Mouse (Mus musculus): ENCODE data around the gene Stard3. TPM values are rescaled to one million over a fixed set of nuclear protein-coding genes. Genes with fewer than 3 reads are reported as not detected.

The Stard3 gene
- total RNA-seq, 1 experiment from 2014 or later, result 36.2 TPM

DNA sequence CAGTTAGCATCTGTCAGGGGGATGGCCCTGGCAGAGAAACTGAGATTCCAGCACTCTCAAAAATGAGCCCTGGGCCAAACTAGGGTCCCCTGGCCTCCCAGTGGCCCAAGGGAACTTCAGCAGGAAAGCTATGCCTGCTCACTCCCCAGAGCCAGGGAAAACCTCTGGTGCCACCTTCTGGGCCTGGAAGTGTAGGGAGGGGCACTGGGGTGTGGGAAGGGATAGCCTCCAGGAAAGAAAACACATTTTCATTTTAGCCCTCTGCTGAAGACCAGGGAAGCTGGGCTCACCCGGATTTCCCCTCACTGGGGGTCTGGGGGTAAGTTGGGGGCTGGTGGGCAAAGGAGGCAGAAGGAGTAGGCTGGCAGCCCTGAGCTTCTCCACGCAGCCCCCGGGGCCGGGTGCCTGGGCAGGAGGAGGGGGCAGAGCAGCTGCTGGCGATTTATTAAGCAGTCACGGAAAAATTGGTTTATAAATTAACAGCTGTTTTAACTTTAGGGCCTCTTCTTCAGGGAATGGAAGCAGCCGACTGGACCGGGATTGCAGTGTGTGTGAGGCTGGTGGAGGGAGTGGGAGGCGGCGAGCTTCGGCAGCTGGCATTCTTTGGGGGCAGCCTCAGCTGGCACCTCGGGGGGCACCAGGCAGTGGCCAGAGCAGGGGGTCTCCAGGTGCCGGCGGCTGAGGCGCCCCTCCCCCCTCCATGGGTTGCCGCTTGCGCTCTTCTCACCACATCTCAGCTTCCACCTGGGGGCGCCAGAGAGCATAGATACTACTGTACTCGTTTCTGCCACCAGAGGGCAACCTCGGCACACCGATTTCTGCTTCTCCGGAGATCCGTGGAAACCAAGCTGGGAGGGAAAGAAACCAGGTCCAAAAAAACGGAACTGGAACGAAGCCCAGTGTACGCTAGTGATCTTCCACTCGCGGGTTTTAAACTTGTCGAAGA is 15.9 kb upstream of the Stard3 start:
- peak; percentile 87 for ATAC-seq (ENCODE audit: extremely low read depth, insufficient number of reproducible peaks, low FRiP score, poor library complexity, severe bottlenecking)

DNA sequence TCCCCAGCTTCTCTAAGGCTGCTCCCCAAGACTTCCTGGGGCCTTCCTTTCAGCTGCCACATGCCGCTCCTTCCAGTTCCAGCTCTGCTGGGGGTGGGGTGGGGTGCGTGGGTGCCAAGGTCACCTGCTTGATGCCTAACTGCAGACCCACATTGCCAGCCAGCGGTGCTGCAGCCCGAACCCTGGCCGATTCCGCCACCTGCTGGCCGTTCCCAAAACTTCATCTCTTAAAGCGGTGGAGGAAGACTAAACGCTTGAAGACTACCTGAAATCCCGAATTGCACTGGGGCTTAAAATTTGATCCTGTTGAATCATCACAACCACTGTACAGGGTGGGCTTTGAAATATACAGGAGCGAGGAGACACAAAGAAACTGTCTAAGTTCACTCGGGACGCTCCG is 12.9 kb upstream of the Stard3 start:
- no peak for ATAC-seq (ENCODE audit: extremely low read depth, insufficient number of reproducible peaks, low FRiP score, poor library complexity, severe bottlenecking)

DNA sequence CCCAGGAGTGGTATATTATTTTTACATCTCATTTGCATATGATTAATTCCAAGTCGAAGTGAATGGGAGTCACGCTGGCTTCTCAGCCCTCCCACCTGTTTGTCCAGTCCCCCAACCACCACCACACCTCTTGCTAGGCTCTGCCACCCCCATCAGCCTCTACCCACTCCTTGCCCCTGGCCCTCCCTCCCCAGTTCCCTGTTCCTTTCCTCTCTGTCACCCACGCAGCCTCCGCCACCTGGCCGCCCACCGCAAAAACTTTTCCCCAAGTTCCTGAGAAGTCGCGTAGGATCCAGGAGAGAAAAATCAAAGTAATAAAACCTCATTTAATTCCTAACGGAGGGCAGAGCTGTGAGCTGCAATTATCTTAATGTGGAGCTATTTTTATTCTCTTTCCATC is 12.0 kb upstream of the Stard3 start:
- ATAC-seq (ENCODE audit: extremely low read depth, insufficient number of reproducible peaks, low FRiP score, poor library complexity, severe bottlenecking), result no peak

DNA sequence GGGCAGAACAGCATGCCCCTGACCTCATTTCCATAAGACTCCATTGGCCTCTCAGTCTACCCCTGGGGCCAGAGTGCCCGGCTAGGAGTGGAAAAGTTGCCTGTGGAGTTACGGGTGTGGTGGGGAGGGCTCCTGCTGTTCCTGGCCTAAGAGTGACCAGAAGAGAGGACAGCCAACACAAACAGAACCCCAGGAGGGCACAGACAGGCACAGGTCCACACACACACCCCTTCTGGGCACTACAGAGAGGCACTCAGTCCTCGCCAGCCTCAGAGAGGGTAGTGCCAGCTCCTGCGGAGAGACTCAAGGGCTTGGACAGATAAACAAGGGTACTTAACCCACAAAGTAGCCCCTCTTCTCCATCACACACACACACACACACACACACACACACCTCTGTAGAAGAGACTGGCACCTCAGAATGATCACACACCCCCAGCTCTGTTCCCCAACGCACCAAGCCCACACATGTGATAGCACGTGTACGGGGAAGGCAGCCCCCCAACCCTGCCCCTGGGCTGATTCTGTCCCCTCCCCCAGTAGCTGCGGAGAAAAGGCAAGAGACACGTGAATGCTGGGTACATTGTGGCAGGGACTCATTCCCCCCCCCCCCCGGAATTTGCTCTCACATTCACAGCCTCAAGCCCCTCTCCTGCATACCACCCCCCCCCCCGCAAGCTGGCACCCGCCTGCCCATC is 10.6 kb upstream of the Stard3 start:
- ATAC-seq (ENCODE audit: extremely low read depth, insufficient number of reproducible peaks, low FRiP score, poor library complexity, severe bottlenecking), result no peak

DNA sequence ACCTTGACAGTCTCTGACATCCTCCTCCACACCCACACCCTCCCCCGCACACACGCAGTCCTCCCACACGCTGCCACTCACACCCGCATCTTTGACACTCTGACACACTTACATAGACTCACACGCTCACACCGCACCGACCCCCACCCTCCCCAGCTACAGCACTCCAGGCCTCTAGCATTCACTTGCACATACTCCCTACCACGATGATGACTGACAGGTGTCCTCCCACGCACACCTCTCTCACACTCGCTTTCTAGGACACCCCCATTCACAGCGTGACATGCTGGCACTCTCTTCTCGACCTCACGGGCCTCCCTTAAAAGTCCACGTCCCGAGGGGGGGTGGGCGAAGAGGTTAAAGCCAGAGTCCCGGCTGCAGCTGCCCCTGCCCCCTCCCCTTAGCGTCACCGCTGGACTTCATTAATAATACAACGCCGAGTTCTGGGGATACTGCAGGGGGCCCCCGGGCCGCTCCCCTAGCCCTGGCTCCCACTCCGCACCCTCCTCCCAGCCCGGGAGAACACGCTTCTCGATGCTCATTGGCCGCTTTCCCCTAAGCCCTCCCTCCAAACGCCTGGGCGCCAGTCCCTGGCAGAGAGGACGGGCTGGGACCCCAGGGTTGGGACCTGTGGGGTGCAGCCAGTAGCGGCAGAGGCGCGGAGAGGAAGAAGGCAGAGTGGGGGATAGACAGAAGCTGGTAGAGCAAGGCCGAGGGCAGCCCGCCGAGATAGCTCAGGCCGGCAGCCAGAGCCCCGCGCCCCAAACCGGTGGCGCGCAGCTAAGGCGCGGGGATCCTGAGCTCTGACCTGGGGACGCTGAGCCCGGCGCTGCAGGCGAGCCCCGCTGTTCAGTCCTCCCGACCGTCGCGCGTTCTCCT is 9.8 kb upstream of the Stard3 start, which contains the start of gene Ppp1r1b:
TSS of gene Ppp1r1b (plus strand) at position 322 of the 879 bp plus-strand sequence.
- no peak for ATAC-seq (ENCODE audit: extremely low read depth, insufficient number of reproducible peaks, low FRiP score, poor library complexity, severe bottlenecking)

DNA sequence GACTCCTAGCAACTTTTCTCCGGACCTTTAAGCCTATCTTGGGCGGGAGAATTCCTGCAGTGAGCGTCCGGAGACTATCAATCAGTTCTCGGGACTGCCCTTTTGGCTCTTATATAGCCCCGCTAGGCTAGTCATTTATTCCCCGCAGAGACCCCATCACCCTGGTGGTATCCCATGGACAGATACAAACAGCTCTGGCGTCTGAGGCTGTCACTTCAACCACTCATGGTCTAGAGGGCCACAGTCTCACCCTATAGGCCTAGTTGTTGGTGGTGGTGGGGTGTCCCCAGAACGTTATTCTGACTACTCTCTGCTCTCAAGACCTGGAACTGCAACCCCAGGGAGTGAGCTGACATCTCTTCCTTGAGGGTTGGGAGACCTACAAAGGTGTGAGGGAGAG is 8.9 kb upstream of the Stard3 start:
- no peak for ATAC-seq (ENCODE audit: extremely low read depth, insufficient number of reproducible peaks, low FRiP score, poor library complexity, severe bottlenecking)

DNA sequence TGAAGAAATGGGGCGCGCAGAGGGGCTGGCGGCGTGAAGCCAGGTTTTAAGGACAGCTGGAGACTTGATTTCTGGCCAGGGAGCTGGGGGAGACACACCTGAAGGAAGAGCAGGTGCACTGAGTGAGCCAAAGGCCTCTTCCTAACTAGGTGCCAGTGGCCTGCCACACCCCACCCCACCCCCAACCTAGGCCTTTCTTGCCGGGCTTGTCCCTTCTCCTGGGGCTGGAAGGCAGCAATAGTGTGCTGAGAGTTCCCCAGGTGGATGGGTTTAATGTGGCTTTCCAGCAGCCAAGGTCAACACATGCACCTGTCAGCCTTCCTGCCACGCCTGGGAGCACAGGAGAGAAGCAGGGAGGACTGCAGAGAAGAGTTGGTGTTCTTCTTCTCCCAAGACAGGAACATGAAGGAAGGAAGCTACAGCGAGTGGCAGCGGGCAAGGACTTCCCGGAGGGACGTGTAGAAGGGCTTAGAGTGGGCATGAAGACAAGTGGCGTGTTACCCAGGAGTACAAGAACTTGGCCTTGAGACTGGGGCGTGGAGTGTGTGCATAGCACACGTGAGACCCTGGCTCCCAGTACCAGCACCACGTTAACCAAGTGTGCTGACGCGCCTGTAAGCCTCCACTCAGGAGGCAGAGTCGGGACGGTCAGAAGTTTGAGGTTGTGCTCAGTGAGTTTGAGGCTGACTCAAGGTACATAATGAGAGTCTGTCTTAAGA is 5.7 kb upstream of the Stard3 start:
- ATAC-seq (ENCODE audit: extremely low read depth, insufficient number of reproducible peaks, low FRiP score, poor library complexity, severe bottlenecking), result no peak

DNA sequence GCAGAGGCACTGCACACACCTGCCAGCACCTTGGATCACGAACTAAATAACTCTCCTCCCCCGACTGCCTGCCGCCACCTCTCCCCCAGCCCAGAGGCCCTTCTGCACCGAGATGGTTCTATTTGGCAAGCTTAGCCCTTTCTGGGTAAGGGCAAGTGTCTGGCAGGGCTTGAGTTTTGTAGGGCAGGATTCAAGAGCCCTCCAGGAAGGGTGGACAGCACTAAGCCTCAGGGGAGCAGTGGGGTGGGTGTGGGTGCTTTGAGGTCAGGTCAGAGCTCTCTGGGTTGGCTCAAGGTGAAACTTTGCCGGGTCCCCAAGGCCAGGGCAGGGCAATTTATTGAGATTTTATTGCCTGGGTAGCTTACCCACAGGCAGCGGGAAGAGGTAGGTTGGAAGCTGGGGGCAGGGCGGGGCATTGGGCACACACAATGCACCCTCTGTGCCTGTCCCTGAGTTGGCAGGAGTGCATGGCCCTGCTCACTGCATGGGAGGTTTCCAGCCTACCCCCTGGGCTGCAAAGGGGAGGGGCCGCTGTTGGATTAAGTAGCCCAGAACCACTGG is 4.4 kb upstream of the Stard3 start:
- ATAC-seq (ENCODE audit: extremely low read depth, insufficient number of reproducible peaks, low FRiP score, poor library complexity, severe bottlenecking), result no peak

DNA sequence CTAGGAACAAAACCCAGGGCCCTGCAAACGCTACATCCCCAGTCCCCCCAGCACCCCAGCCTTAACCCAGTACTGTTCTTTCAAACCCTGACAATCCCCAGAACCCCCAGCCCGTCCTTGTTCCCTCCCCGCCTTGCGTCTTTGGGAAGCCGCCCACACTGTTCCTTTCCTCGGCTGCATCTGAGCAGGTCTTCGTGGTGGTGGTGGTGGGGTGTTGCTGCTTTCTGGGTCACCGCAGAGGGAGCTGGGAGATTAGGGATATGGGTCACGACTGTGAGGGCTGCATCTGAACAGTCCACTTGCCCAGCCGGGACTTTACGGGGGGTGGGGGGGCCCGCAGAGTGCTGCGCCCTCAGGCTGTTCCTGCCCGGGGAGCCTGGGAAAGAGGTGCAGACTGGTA is 3.7 kb upstream of the Stard3 start:
- ATAC-seq (ENCODE audit: extremely low read depth, insufficient number of reproducible peaks, low FRiP score, poor library complexity, severe bottlenecking), result no peak

DNA sequence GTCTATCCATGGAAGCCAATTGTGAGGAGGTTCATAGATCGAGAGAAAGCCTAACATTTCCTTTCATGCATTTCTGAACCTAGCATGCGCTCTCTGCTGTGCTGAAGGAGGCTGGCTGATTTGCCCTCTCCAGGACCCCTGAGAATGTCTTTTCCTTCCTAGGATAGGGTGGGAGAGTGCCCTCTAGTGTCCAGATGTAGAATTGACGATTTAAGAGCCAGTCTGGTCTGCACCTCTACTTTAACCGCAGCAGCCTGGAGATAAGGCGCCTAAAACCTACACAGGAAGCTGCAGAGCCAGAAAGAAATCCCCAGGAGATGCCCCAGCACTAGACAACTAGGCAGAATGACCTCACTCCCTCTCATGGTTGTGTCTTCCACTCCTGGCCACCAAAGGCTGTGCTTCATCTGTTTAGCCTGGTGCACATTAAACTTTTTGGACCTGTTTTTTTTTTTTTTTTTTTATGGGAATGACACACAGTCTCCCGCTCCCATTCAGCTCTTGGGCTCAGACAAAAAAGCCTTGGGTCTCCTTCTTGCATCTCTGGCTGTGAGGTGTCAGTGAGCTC is 2.4 kb upstream of the Stard3 start:
- ATAC-seq (ENCODE audit: extremely low read depth, insufficient number of reproducible peaks, low FRiP score, poor library complexity, severe bottlenecking), result peak; percentile 47

DNA sequence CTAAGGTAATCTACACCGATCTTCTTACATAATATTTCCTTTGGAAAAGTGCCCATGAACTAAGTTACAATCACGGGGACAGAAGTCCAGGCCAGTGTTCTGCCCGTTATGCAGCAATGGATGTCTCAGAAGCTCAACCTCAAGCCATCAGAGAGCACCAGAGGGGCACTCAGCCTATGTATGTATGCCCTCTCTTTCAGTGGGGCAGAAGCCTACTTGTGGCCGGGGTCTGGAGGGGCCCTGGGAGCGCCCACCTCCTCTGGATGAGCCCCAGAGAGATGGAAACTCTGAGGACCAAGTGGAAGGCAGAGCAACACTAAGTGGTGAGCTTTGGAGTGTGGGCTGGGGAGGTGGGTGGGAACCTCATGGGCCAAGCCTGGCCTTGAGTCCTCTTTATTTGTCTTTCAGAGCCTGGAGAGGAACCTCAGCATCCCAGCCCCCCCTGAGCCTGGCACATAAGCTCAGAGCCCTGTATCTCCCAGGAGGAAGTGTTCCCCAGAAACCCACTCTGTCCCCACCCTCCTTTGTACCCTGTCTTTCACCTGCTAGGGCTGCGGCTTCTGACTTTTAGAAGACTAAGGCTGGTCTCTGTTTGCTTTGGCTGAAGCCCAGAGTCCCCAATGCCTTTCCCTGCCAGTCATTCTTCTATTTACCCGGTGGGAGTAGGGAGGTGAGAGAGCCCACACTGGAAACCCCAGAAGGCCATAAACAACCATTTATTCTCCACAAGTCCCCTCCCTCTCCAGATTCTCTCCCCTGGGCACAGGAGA is 1.4 kb upstream of the Stard3 start:
- no peak for ATAC-seq (ENCODE audit: extremely low read depth, insufficient number of reproducible peaks, low FRiP score, poor library complexity, severe bottlenecking)

DNA sequence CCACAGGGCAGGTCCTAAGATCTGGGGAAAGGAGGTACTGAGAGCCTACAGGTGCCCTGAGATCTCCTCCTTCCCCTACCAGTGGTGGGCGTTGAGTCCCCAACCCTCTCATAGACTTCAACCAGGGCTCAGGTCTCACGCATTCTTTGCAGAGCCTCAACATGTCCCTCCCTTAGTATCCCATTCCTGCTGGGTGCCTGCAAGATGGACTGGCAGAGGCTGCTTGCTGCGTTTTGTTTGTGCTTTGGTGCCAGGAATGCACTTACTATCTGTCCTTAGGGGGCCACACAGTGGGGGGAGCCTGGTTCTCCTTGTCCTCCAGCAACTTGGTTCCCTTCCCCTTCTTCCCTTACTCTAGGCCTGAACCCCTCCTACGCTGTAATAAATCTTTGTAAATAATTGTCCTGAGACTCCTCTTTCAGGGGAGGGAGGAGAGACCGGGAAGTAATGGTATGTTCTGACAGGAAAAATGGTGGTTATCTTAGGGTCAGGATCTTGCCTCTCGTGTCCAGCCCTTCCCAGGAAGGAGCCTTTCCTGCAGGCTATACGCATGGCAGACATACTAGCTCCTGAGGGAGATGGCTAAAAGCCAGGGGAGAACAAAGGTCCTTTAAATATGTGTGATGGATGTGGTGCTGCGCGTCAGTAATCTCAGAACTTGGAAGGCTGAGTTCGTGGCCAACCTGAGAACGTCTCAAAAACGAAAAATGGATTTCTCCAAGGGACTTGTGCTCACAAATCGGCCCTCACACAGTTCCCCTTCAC is 590 bp upstream of the Stard3 start:
- ATAC-seq (ENCODE audit: extremely low read depth, insufficient number of reproducible peaks, low FRiP score, poor library complexity, severe bottlenecking), result no peak

DNA sequence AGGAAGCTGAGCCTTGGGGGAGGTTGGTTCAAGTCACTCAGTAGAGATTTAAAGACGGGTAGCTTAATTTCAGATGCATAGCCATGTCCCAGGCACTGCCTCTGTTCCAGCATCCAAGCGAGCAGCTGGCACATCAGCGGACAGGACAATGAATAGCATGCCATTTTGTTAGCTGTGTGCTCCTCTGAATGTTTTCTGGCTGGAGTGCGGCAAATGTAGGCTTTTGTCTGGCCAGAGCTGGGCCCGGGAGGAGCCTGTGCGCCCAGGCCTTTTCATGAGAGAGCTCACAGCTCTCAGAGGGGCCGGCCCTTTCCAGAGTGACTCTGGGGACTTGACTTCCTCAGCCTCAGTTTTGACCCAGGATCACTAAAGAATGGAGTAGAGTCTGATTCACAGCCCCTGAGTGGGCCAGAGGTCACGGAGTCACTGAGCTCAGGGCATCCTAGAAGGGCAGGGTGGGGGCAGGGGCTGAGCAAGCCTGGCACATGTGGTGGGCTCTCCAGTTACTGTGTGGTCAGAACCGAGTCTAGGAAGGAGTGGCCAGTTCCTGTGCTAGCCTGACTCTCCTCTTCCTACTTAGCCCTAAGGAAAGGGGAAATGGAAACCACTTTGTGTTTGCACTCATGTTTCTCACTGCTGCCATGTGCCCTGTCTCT is 2.8 kb downstream of the Stard3 start:
- no peak for ATAC-seq (ENCODE audit: extremely low read depth, insufficient number of reproducible peaks, low FRiP score, poor library complexity, severe bottlenecking)

DNA sequence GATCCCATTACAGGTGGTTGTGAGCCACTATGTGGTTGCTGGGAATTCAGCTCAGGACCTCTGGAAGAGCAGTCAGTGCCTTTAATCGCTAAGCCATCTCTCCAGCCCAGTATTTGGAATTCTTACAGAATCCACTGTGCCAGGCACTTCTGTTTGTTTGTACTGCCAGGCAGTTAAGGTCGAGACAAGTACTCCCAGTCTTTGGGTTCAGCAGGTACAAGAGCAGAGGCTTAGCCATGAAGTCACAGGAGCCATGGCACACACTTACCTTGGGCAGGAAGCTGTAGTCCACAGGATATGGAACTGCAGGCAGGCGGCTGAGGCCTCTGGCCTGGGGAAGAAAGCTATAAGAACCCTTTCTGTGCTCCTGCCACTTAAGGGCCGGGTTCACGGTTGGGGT is 5.6 kb downstream of the Stard3 start:
- no peak for ATAC-seq (ENCODE audit: extremely low read depth, insufficient number of reproducible peaks, low FRiP score, poor library complexity, severe bottlenecking)

DNA sequence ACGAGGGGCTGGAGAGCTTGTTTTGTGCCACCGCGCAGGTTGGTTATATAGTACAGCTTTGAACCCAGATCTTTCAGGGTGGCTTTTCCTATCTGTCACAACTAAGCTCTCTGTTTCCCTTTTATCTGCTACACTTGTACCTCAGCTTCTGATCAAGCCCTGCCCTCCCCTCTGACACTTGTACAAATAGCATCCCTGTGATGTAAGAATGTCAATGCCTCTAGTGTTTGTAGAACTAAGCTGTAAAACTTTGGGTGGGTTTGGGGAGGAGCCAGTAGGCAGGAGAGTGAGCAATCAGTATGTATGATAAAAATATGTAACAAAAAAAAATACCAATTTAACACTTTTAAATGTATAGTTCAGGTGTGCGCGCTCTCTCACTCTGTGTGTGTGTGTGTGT is 6.2 kb downstream of the Stard3 start:
- no peak for ATAC-seq (ENCODE audit: extremely low read depth, insufficient number of reproducible peaks, low FRiP score, poor library complexity, severe bottlenecking)

DNA sequence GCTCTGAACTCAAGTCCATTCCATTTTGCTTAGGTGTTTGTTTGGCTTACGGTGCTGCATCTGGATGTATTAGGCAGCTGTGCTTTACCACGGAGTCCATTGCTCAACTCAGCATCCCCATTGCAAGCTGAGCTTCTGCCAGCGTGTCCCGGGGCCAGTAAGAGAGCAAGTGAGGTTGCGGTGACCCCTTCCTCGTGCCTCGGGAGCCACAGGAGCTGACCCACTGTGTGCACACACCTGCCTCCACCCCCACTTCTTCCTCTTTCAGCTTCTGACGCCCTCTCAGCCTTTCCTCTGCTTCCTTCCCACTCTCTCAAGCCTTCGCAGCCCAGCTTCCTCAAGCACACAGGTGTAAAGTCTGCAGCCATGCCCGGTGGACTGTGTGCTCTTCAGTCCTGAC is 8.1 kb downstream of the Stard3 start:
- ATAC-seq (ENCODE audit: extremely low read depth, insufficient number of reproducible peaks, low FRiP score, poor library complexity, severe bottlenecking), result peak; percentile 41
